Mouse (Mus musculus): ENCODE data around the gene Ermp1.

GRCm38 (mm10) chr19:29582439-29582838, 65.8 kb downstream of the Ermp1 start:
- no peak for TF ChIP-seq CTCF (IDR thresholded peaks at IDR 0.05; ENCODE audit: control insufficient read depth, insufficient read depth, insufficient read length)
- TF ChIP-seq USF1 (IDR thresholded peaks at IDR 0.05; ENCODE audit: low read depth) = no peak
- TF ChIP-seq MYOD1 (IDR thresholded peaks at IDR 0.05; ENCODE audit: control insufficient read depth, insufficient read length, low read depth) = no peak

Measured in C2C12 (cell line).